Mouse (Mus musculus) limb, embryonic 11.5 days (tissue): ENCODE data around the gene Nupr1. TPM values are rescaled to one million over a fixed set of nuclear protein-coding genes. Genes with fewer than 3 reads are reported as not detected.

Experiments
- ATAC-seq: fragments of 200-750 bp; cut with Nextera tagmentation; 2 replicates; pipeline ENCODE4 v1.8.0; 2017; ENCODE audit warnings: low read depth; ENCODE audit not compliant: insufficient number of reproducible peaks, low FRiP score, low TSS enrichment
- DNase-seq: peaks from one replicate; pipeline ENCODE4 v3.0.0-alpha.2; 2015; ENCODE audit warnings: low spot score
- H3K27ac ChIP-seq: fragments of 300-500 bp; sonication (generic); replicated peaks from 2 replicates; pipeline ENCODE4 v1.5.1; 2014; ENCODE audit warnings: low read depth, mild to moderate bottlenecking, low read length
- H3K27me3 ChIP-seq: fragments of 300-500 bp; sonication (generic); 2 replicates; pipeline ENCODE4 v1.6.1; 2014; ENCODE audit warnings: mild to moderate bottlenecking, low read length, mixed read lengths; ENCODE audit not compliant: control insufficient read depth, insufficient read depth
- H3K36me3 ChIP-seq: fragments of 300-500 bp; sonication (generic); 2 replicates; pipeline ENCODE4 v1.6.1; 2014; ENCODE audit warnings: mild to moderate bottlenecking, low read length, moderate library complexity, mixed read lengths; ENCODE audit not compliant: control insufficient read depth, insufficient read depth
- H3K4me1 ChIP-seq: fragments of 300-500 bp; sonication (generic); 2 replicates; pipeline ENCODE4 v1.6.1; 2014; ENCODE audit warnings: low read length, mixed read lengths; ENCODE audit not compliant: control insufficient read depth, insufficient read depth
- H3K4me2 ChIP-seq: fragments of 300-500 bp; sonication (generic); 2 replicates; pipeline ENCODE4 v1.6.1; 2014; ENCODE audit warnings: low read depth, mild to moderate bottlenecking, moderate library complexity; ENCODE audit not compliant: severe bottlenecking
- H3K4me3 ChIP-seq: fragments of 300-500 bp; sonication (generic); 2 replicates; pipeline ENCODE4 v1.5.1; 2014; ENCODE audit warnings: low read depth, low read length
- H3K9ac ChIP-seq: fragments of 300-500 bp; sonication (generic); 2 replicates; pipeline ENCODE4 v1.6.1; 2014; ENCODE audit warnings: mild to moderate bottlenecking, low read length
- H3K9me3 ChIP-seq: fragments of 300-500 bp; sonication (generic); 2 replicates; pipeline ENCODE4 v1.6.1; 2016; ENCODE audit warnings: low read length; ENCODE audit not compliant: control insufficient read depth
- WGBS: fragments of 180-500 bp; shearing (Covaris S2); extraction: QIAGEN DNeasy Blood & Tissue Kit; methylation state at CpG from one replicate; pipeline ENCODE4 v1.1.7; 2014; 5-methylcytosine and 5-hydroxymethylcytosine counted together
- polyA plus RNA-seq: library from polyadenylated mRNA; unstranded; fragments of >200 nt; fragmentation: Nextera tagmentation; extraction: Ambion mirVana; gene quantifications from 2 replicates; pipeline ENCODE4 v1.2.1, GENCODE M21; 2014

The Nupr1 gene
- polyA plus RNA-seq, 1 experiment from 2014 or later: 1.3 TPM

GRCm38 (mm10) chr7:126621452-126622359 is 9.0 kb downstream of the Nupr1 start:
- ATAC-seq (no peak), DNase-seq (no peak)
- Histone ChIP-seq H3K36me3 (no peaks in the 10 kb centered on the region), H3K9me3 (no peaks in the 10 kb centered on the region), H3K27me3 (no peaks in the 10 kb centered on the region), H3K27ac (no peak overlapping the region), H3K4me3 (no peak overlapping the region), H3K4me1 (no peaks in the 10 kb centered on the region), H3K9ac (no peak overlapping the region), H3K4me2 (no peak overlapping the region)
- 83% methylated on average over 9 of the region's 9 CpGs for WGBS

- H3K9ac ChIP-seq: no peak overlapping the region
- no peaks in the 10 kb centered on the region for H3K27me3 ChIP-seq
- ATAC-seq (no peak), DNase-seq (no peak)
- H3K9me3 ChIP-seq: no peaks in the 10 kb centered on the region
- H3K4me1 ChIP-seq: no peaks in the 10 kb centered on the region
- H3K36me3 ChIP-seq: no peaks in the 10 kb centered on the region
- WGBS: 82% methylated on average over 10 of the region's 10 CpGs
- no peak overlapping the region for H3K4me2 ChIP-seq
- H3K4me3 ChIP-seq: no peak overlapping the region
- no peak overlapping the region for H3K27ac ChIP-seq
Observed at GRCm38 (mm10) chr7:126619559-126620275, 10.9 kb downstream of the Nupr1 start.

- Histone ChIP-seq H3K4me1 (no peaks in the 10 kb centered on the region), H3K4me3 (no peak overlapping the region), H3K4me2 (no peak overlapping the region), H3K9ac (no peak overlapping the region), H3K27ac (no peak overlapping the region), H3K27me3 (no peaks in the 10 kb centered on the region), H3K36me3 (no peaks in the 10 kb centered on the region), H3K9me3 (no peaks in the 10 kb centered on the region)
- WGBS: 72% methylated on average over 3 of the region's 3 CpGs
- no peak for ATAC-seq
- DNase-seq: no peak
Observed at GRCm38 (mm10) chr7:126616707-126617106, 14.0 kb downstream of the Nupr1 start.

GRCm38 (mm10) chr7:126612736-126613135 is 17.9 kb downstream of the Nupr1 start:
- Histone ChIP-seq H3K9ac (no peak overlapping the region), H3K9me3 (no peaks in the 10 kb centered on the region), H3K4me2 (no peak overlapping the region), H3K4me1 (no peaks in the 10 kb centered on the region), H3K4me3 (no peak overlapping the region), H3K27me3 (no peaks in the 10 kb centered on the region), H3K36me3 (no peaks in the 10 kb centered on the region), H3K27ac (no peak overlapping the region)
- WGBS: 73% methylated on average over 3 of the region's 3 CpGs
- DNase-seq (no peak), ATAC-seq (no peak)

GRCm38 (mm10) chr7:126607796-126608195 is 22.9 kb downstream of the Nupr1 start:
- Histone ChIP-seq H3K4me3 (no peak overlapping the region), H3K27me3 (no peaks in the 10 kb centered on the region), H3K4me2 (no peak overlapping the region), H3K4me1 (no peaks in the 10 kb centered on the region), H3K9me3 (no peaks in the 10 kb centered on the region), H3K27ac (no peak overlapping the region), H3K9ac (no peak overlapping the region), H3K36me3 (no peaks in the 10 kb centered on the region)
- DNase-seq (no peak), ATAC-seq (no peak)
- WGBS: 87% methylated on average over 5 of the region's 5 CpGs

GRCm38 (mm10) chr7:126607064-126607463 is 23.6 kb downstream of the Nupr1 start:
- no peak overlapping the region for H3K27ac ChIP-seq
- no peak overlapping the region for H3K4me2 ChIP-seq
- DNase-seq (no peak), ATAC-seq (no peak)
- H3K9me3 ChIP-seq: no peaks in the 10 kb centered on the region
- H3K9ac ChIP-seq: no peak overlapping the region
- no peaks in the 10 kb centered on the region for H3K4me1 ChIP-seq
- no peaks in the 10 kb centered on the region for H3K36me3 ChIP-seq
- WGBS: 81% methylated on average over 3 of the region's 3 CpGs
- H3K27me3 ChIP-seq: no peaks in the 10 kb centered on the region
- no peak overlapping the region for H3K4me3 ChIP-seq

GRCm38 (mm10) chr7:126606611-126607010 is 24.1 kb downstream of the Nupr1 start:
- Histone ChIP-seq H3K36me3 (no peaks in the 10 kb centered on the region), H3K9me3 (no peaks in the 10 kb centered on the region), H3K9ac (no peak overlapping the region), H3K27me3 (no peaks in the 10 kb centered on the region), H3K4me2 (no peak overlapping the region), H3K4me3 (no peak overlapping the region), H3K4me1 (no peaks in the 10 kb centered on the region), H3K27ac (no peak overlapping the region)
- no peak for ATAC-seq
- no peak for DNase-seq
- 83% methylated on average over 5 of the region's 5 CpGs for WGBS

GRCm38 (mm10) chr7:126602650-126603049 is 28.0 kb downstream of the Nupr1 start:
- Histone ChIP-seq H3K27ac (no peak overlapping the region), H3K36me3 (no peaks in the 10 kb centered on the region), H3K4me3 (no peak overlapping the region), H3K4me2 (no peak overlapping the region), H3K27me3 (no peaks in the 10 kb centered on the region), H3K9me3 (no peaks in the 10 kb centered on the region), H3K4me1 (no peaks in the 10 kb centered on the region), H3K9ac (no peak overlapping the region)
- 83% methylated on average over 3 of the region's 3 CpGs for WGBS
- ATAC-seq (no peak), DNase-seq (no peak)
